Mouse (Mus musculus) cerebellum, adult 9-11 months (tissue): ENCODE measurements around the gene Lrguk.

Experiments used
- DNase-seq: peaks from one replicate; pipeline ENCODE4 v3.0.0; 2022

Lrguk gene

GRCm38 (mm10) chr6:34067271-34067670 is 38.0 kb downstream of the Lrguk start:
- DNase-seq, result no peak

- no peak for DNase-seq
Measured at GRCm38 (mm10) chr6:34071936-34072335, 42.7 kb downstream of the Lrguk start.

DNA sequence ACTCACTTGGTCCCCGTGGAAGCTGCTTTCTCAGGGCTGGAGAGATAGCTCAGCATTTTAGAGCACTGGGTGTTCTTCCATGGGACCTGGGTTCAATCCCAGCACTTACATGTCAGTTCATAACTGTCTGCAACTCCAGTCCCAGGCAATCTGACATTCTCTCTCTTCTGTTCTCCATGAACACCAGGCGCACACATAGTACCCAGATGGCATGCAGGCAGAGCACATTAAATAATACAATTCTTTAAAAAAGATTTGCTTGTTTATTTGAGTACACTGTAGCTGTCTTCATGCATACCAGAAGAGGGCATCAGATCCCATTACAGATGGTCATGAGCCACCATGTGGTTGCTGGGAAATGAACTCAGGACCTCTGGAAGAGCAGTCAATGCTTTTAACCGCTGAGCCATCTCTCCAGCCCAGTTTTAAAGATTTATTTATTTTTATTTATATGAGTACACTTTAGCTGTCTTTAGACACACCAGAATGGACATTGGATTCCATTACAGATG is 44.7 kb downstream of the Lrguk start:
- DNase-seq, result no peak

DNA sequence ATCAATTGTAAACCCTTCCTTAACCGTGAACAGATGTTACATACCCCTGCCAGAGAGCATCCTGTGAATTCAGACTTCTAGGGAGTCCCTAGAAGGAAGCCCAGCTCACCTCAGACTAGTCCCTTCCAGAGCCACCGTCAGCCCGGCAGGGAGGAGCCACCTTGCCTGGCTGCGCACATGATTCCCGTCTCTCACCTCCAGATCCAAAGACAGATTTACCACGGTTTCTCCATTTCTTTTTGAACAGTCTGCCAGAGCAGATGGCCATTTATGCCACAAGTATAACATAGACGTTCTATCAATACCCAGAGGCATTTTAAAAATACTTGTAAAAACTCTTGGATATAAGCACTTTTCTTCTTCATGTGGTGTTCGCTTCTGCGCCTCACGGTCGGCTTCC is 46.3 kb downstream of the Lrguk start:
- DNase-seq, result no peak

DNA sequence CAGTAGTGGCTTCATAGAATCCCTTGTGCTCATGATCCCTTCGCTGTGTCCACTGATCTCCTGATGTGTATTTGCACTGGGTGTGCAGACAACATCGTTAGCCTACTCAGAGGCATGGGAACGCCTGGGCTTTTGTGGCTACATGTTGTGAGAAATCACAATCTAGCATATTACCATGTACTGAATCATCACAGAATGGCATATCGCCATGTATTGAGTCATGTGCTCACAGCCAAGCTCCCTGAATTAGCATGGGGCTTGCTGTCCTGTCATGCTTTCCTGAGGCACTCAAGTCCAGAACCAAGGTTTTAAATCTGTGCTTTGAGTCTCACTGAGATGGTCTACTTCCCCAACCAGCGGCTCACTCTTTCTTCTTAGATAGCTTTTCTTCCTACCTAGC is 54.2 kb downstream of the Lrguk start:
- no peak for DNase-seq

DNA sequence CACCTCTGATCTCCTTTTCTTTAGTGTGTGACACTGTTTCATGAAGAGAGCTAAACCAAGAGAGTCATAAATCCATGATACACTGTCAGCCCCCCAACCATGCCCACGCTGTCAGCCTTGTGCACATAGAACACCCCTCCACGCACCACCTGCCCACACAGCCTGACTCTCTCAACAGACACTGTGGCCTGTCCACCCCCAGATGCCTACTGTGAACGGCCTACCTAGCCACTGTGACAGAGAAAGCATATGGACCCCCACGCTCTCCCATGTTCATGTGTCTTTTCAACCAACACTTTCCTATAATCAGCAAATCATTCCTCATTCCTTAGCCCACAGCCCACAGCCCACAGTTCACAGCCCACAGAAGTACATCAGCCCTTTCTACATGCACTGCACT is 58.5 kb downstream of the Lrguk start:
- DNase-seq, result no peak

DNA sequence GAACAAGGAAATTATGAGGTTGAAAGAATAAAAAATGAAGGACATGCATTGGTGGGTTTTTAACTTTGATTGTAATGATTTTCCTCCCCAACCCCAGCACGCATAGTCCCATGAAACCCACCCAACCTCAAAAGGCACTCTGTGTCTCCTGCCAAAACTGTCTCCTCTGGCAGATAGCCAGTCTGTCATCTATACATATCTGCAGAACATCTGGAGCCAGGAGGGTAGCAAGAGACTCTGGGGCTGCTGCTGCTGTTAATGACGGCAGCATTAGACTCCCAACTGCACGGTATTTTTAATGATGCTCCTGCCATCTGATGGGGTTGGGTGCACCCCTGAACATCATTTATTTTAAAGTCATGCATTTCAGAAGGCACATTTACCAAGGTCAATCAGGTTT is 59.7 kb downstream of the Lrguk start:
- DNase-seq, result no peak

GRCm38 (mm10) chr6:34091537-34091936 is 62.3 kb downstream of the Lrguk start:
- DNase-seq, result no peak

DNA sequence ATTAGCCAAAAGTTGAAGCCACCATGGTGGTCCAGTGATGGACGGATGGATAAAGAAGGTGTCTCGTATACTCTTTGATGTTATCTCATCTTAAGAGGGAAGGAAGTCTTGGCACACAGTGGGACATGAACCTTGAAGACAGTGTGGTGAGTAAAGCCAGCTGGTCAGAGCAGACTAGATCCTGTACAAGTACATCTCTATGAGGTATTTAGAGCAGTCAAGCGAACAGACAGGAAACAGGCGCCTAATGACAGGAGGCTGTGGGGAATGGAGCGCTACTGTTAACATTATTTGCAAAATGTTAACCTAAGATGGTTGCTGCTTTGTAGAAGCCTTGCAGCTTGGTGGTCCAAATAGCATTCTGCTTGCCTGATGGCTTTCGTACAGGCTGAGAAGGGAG is 67.0 kb downstream of the Lrguk start:
- no peak for DNase-seq

- DNase-seq, result no peak
Measured at GRCm38 (mm10) chr6:34096905-34097304, 67.7 kb downstream of the Lrguk start.

- DNase-seq, result no peak
Measured at GRCm38 (mm10) chr6:34099725-34100124, 70.5 kb downstream of the Lrguk start.

DNA sequence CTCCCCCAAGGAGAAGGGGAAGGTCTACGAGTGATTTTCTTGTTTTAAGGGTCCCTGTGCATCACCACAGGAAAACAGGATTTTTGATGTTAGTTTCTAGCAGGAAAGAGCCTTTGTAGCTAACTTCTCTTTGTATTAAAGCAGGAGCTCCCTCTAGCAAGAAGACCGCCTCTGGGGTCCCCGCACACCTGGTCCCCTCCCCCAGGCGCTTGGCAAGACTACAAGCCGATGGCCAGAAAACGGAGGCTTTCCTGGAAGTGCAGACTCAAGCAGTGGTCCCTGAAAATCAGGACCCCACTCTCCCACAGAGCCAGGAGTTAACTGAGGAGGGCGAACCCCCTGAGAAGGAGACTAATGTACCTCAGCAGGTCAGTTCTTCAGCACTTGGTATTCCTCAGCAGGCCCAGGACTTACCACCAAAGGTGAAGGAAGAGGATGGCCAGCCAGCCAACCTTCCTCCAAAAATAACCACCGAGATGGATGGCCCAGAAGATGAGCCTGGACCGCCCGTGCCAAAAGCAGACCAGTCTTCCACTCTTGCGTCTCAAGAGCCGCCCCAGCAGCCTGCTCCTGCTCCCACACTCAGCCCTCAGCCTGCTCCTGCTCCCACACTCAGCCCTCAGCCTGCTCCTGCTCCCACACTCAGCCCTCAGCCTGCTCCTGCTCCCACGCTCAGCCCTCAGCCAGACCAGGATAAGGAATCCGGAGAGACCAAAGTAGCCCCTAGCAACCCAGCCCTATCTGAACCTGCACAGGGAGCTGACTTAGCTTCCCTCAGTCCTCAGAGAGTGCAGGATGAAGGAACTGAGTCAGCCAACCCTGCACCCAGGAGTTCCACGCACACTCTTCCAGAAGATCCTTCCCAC is 72.5 kb downstream of the Lrguk start:
- DNase-seq, result no peak

- no peak for DNase-seq
Measured at GRCm38 (mm10) chr6:34103251-34103920, 74.1 kb downstream of the Lrguk start.

- no peak for DNase-seq
Measured at GRCm38 (mm10) chr6:34110571-34110970, 81.3 kb downstream of the Lrguk start.

DNA sequence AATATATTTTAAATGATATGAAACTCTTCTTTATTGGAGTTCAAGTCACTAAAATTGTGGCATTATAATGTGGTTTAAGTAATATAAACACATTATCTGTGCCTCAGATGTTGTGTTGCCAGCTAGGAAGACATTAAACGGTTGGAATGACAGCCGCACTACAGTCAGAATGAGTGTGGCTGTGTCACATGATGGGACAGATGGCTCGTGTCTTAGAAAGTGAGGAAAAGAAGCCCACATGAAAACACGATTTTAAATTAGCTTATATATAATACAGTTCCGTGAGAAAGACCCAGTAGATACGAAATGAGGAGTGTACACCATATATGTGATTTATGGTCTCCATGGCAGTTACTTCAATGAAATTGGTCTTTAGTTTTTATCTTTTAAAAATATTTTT is 82.2 kb downstream of the Lrguk start:
- DNase-seq, result no peak

- DNase-seq, result no peak
Measured at GRCm38 (mm10) chr6:34116838-34117478, 87.7 kb downstream of the Lrguk start.

DNA sequence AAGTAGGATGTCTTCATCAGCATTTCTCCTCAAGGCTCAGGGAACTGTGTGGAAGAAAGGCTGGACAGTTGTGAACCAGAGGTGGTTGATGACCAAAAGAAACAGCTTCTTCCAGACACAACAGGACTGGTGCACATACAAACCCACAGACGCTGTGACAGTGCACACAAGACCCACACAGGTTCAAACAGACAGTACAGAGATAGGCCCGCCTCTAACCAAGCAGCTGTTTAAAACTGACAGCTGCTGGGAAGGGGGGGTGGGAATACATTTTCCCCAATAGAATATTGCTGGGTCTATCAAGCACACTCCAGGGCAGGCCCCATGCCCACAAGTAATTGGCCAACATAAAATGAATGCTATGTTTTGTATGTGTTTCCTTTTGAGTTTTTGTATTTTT is 95.2 kb downstream of the Lrguk start:
- DNase-seq, result no peak

- DNase-seq, result no peak
Measured at GRCm38 (mm10) chr6:34129261-34129660, 100.0 kb downstream of the Lrguk start.

DNA sequence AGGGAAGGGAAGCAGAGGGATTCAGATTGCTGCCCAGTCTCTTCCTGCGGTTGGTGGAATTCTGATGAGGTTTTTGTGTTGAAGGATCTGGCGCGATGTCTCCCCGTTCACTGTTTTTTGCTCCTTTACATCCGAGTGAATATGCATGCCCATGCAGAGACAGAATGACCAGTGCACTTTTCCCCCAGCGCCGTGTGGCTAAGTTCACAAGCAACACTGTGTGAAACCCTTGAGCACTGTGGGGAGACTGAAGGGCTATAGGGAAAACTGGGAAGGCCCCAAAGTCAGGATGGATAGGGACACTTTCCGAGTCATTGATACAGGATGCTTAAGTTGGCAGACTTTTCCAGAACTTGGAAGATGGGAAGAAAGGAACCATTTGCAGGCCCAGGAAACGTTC is 103.1 kb downstream of the Lrguk start:
- no peak for DNase-seq

DNA sequence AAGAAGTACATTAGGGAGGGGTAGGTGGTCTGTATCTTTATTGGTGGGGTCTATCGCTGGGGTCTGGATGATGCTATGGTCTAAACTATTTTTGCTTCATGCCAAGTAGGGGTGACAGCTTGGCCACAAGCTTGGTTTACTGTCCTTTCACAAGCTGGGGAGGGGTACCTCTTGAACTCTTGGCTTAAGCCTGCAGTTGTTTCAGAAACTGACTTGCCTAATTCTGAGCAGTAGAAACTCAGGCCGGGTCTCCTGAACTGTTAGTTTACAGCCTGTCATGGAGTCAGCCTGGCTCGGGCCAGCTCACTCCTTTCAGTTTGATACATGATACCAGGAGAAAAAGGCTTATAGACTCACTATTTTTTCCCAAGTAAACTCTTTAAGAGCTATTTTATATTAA is 109.1 kb downstream of the Lrguk start:
- no peak for DNase-seq

GRCm38 (mm10) chr6:34142931-34143330 is 113.7 kb downstream of the Lrguk start:
- no peak for DNase-seq

GRCm38 (mm10) chr6:34146042-34146441 is 116.8 kb downstream of the Lrguk start:
- DNase-seq, result no peak

DNA sequence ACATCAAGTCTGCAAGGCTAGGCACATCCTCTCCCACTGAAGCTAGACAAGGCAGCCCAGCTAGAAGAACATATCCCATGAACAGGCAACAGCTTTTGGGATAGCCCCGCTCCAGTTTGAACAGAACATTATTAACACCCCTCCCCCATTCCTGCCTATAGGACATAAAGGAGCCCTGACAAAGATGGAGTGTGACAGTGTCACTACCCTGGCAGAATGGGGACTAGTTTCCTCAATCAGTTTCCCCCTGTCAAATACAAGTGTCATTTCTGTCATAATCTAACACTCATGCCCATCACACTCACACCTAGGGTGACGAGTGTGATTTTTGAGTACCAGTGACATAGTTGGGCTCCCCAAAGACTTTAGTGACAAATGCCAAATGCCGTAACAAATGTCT is 118.8 kb downstream of the Lrguk start:
- no peak for DNase-seq

GRCm38 (mm10) chr6:34148639-34149038 is 119.4 kb downstream of the Lrguk start:
- DNase-seq, result no peak
